Mouse (Mus musculus) limb, embryonic 11.5 days (tissue): ENCODE results near the gene Gm13694. TPM values are rescaled to one million over a fixed set of nuclear protein-coding genes. Genes with fewer than 3 reads are reported as not detected.
"Not testable (repeated sequence)": the region's sequence is repeated elsewhere in the genome, so short reads cannot be mapped to it uniquely, and the experiment has no call there.

Experiments used
- ATAC-seq: fragments of 200-750 bp; cut with Nextera tagmentation; 2 replicates; pipeline ENCODE4 v1.8.0; 2017; ENCODE audit warnings: low read depth; ENCODE audit not compliant: insufficient number of reproducible peaks, low FRiP score, low TSS enrichment
- DNase-seq: peaks from one replicate; pipeline ENCODE4 v3.0.0-alpha.2; 2015; ENCODE audit warnings: low spot score
- H3K27ac ChIP-seq: fragments of 300-500 bp; sonication (generic); replicated peaks from 2 replicates; pipeline ENCODE4 v1.5.1; 2014; ENCODE audit warnings: low read depth, mild to moderate bottlenecking, low read length
- H3K27me3 ChIP-seq: fragments of 300-500 bp; sonication (generic); 2 replicates; pipeline ENCODE4 v1.6.1; 2014; ENCODE audit warnings: mild to moderate bottlenecking, low read length, mixed read lengths; ENCODE audit not compliant: control insufficient read depth, insufficient read depth
- H3K36me3 ChIP-seq: fragments of 300-500 bp; sonication (generic); 2 replicates; pipeline ENCODE4 v1.6.1; 2014; ENCODE audit warnings: mild to moderate bottlenecking, low read length, moderate library complexity, mixed read lengths; ENCODE audit not compliant: control insufficient read depth, insufficient read depth
- H3K4me1 ChIP-seq: fragments of 300-500 bp; sonication (generic); 2 replicates; pipeline ENCODE4 v1.6.1; 2014; ENCODE audit warnings: low read length, mixed read lengths; ENCODE audit not compliant: control insufficient read depth, insufficient read depth
- H3K4me2 ChIP-seq: fragments of 300-500 bp; sonication (generic); 2 replicates; pipeline ENCODE4 v1.6.1; 2014; ENCODE audit warnings: low read depth, mild to moderate bottlenecking, moderate library complexity; ENCODE audit not compliant: severe bottlenecking
- H3K4me3 ChIP-seq: fragments of 300-500 bp; sonication (generic); 2 replicates; pipeline ENCODE4 v1.5.1; 2014; ENCODE audit warnings: low read depth, low read length
- H3K9ac ChIP-seq: fragments of 300-500 bp; sonication (generic); 2 replicates; pipeline ENCODE4 v1.6.1; 2014; ENCODE audit warnings: mild to moderate bottlenecking, low read length
- H3K9me3 ChIP-seq: fragments of 300-500 bp; sonication (generic); 2 replicates; pipeline ENCODE4 v1.6.1; 2016; ENCODE audit warnings: low read length; ENCODE audit not compliant: control insufficient read depth
- WGBS: fragments of 180-500 bp; shearing (Covaris S2); extraction: QIAGEN DNeasy Blood & Tissue Kit; methylation state at CpG from one replicate; pipeline ENCODE4 v1.1.7; 2014; 5-methylcytosine and 5-hydroxymethylcytosine counted together
- polyA plus RNA-seq: library from polyadenylated mRNA; unstranded; fragments of >200 nt; fragmentation: Nextera tagmentation; extraction: Ambion mirVana; gene quantifications from 2 replicates; pipeline ENCODE4 v1.2.1, GENCODE M21; 2014

Gene Gm13694
- not detected in 2 replicates for polyA plus RNA-seq

DNA sequence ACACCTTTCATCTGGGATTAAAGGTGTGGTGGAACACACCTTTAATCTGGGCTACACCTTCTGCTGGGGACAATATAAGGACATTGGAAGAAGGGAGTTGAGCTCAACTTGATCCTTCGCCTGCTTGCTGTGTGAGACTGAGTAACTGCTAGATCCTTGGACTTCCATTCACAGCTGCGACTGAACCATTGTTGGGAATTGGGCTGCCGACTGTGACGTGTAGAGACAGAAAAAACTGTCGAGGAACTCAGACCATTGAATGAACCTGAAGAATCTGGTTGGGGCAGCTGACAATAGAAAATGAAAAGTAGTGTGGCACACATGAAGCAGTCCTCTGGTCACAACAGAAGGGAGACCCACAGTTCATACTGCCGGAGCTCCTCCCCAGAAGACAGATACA is at the start of gene Gm13694:
TSS of gene Gm13694 (plus strand) at position 301 of the 400 bp plus-strand sequence.
- not testable (repeated sequence) for H3K4me3 ChIP-seq, H3K36me3 ChIP-seq, H3K9ac ChIP-seq, H3K9me3 ChIP-seq, H3K4me1 ChIP-seq, H3K27ac ChIP-seq, H3K4me2 ChIP-seq, ATAC-seq, H3K27me3 ChIP-seq, DNase-seq
- WGBS, result no CpG with 5 or more reads among the region's 6 CpGs

DNA sequence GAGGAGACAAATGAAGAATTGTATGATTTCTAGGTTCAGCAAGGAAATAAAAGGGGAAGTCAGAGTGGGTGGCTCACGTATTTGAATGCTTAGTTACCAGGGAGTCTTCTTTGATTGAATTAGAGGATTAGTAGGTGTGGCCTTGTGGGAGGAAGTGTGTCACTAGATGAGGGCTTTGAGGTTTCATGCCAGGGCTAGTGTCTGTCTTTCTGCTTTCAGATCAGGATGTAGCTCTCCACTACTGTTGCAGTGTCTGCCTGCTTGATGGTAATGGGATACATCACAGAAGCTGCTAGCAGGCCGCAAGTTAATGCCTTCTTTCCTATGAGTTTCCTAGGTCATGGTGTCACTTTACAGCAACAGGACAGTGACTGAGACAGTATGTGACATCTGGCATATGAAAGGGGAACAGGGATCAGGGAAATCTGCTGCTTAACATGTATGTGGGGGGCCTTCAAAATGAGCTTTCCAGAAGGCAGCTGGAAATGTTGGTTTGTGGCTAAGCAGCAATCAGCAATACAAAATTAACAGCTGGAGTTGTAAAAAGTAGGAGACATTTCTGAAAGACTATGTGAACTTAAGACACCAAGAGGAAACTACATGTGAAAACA is 49.1 kb upstream of the Gm13694 start:
- H3K27me3 ChIP-seq, result no peaks in the 10 kb centered on the region
- 0 out of 2 replicates have a peak, but pooled peaks cover 3% of the 10 kb centered on the region for H3K4me1 ChIP-seq
- H3K36me3 ChIP-seq, result no peaks in the 10 kb centered on the region
- H3K27ac ChIP-seq, result no peak overlapping the region
- H3K9ac ChIP-seq, result no peak overlapping the region
- ATAC-seq, result no peak
- 50% methylated on average over 2 of the region's 2 CpGs for WGBS
- no peaks in the 10 kb centered on the region for H3K9me3 ChIP-seq
- no peak overlapping the region for H3K4me3 ChIP-seq
- no peak overlapping the region for H3K4me2 ChIP-seq
- DNase-seq, result no peak

DNA sequence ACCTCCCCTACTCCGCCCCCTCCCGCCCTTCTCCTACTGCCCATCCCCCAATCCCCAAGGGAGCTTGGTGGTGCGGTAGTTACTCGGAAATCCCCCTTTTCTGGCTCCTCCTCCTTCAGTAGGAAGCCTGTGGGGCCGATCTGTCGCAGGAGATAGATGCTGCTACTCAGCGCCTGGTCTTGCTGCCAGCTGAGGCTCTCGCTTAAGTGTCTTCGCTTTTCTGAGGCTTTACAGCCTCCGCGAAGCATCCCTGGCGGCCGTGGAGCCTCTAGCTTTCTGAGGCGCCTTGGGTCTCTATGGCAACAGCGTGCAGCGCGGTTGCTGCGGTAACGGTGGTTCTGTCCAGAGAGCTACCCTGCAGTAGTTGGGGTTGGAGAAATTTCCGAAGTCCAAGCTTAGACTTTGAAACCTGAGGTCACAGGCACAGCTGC is 37.8 kb upstream of the Gm13694 start, which contains the start of gene Zswim2:
TSS of gene Zswim2 (minus strand) at position 298 of the 431 bp plus-strand sequence.
- H3K9me3 ChIP-seq, result no peaks in the 10 kb centered on the region
- H3K4me3 ChIP-seq, result 0 out of 2 replicates have a peak within 1 kb of the TSS, but pooled peaks have one; percentile 9
- H3K27me3 ChIP-seq, result no peaks in the 10 kb centered on the region
- no peaks in the 10 kb centered on the region for H3K4me1 ChIP-seq
- WGBS, result under 1% methylated on average over 20 of the region's 20 CpGs
- H3K4me2 ChIP-seq, result peak within 1 kb of the TSS; percentile 51; the same call in 1 of the 2 replicates
- no peak within 1 kb of the TSS for H3K27ac ChIP-seq
- ATAC-seq, result peak; percentile 93
- no peaks in the 10 kb centered on the region for H3K36me3 ChIP-seq
- H3K9ac ChIP-seq, result no peak within 1 kb of the TSS
- DNase-seq, result peak; percentile 81

DNA sequence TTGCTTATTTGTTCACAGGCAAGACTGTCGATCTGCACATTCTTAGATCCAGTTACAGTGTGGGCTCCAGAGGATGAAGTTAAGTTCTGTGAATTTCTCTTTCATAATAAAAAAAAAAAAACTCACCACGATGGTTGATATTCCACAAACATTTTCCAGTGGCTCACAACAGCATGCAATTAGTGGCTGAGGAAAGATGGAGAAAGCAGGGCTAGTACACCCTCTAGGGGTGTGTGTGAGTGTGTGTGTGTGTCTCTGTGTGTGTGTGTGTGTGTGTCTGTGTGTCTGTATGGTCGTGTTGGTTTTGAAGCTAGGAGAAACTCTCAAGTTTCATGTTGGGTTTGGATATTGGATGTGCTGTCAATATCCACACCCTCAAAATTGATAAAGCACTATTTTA is 37.4 kb upstream of the Gm13694 start:
- WGBS, result 54% methylated on average over 3 of the region's 3 CpGs
- Histone ChIP-seq H3K4me2 (peak overlapping the region; percentile 51; the same call in 1 of the 2 replicates), H3K27me3 (no peaks in the 10 kb centered on the region), H3K4me3 (no peak overlapping the region), H3K4me1 (no peaks in the 10 kb centered on the region), H3K27ac (no peak overlapping the region), H3K9ac (no peak overlapping the region), H3K9me3 (no peaks in the 10 kb centered on the region), H3K36me3 (no peaks in the 10 kb centered on the region)
- DNase-seq (no peak), ATAC-seq (peak; percentile 42; the same call in 1 of the 2 replicates)

DNA sequence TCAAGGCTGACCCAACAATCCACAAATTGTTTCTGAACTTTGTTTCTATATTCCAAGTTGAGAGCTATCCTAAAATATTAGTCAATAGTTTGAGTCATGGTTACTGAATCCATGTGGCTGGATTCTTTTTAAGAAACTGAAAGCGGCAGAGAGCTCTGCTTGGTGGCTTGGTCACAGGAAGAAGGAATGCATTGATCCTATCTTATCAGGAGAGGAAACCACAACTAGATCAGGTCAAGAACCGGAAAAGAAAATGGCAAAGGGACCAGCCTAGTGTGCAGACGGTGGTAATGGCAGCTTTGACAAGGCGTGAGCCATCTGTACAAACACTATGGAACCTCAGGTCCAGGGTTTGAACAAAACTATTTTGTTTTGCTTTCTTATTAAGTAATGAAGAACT is 36.9 kb upstream of the Gm13694 start:
- Histone ChIP-seq H3K4me2 (no peak overlapping the region), H3K4me1 (no peaks in the 10 kb centered on the region), H3K9me3 (no peaks in the 10 kb centered on the region), H3K4me3 (no peak overlapping the region), H3K36me3 (no peaks in the 10 kb centered on the region), H3K9ac (no peak overlapping the region), H3K27me3 (no peaks in the 10 kb centered on the region), H3K27ac (no peak overlapping the region)
- ATAC-seq (no peak), DNase-seq (no peak)
- 78% methylated on average over 4 of the region's 4 CpGs for WGBS

DNA sequence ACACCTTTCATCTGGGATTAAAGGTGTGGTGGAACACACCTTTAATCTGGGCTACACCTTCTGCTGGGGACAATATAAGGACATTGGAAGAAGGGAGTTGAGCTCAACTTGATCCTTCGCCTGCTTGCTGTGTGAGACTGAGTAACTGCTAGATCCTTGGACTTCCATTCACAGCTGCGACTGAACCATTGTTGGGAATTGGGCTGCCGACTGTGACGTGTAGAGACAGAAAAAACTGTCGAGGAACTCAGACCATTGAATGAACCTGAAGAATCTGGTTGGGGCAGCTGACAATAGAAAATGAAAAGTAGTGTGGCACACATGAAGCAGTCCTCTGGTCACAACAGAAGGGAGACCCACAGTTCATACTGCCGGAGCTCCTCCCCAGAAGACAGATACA is 23.3 kb upstream of the Gm13694 start, which contains the start of gene Gm13698:
TSS of gene Gm13698 (plus strand) at position 301 of the 400 bp plus-strand sequence.
- no CpG with 5 or more reads among the region's 6 CpGs for WGBS
- H3K27me3 ChIP-seq, H3K4me2 ChIP-seq, H3K27ac ChIP-seq, H3K4me1 ChIP-seq, H3K9me3 ChIP-seq, DNase-seq, H3K9ac ChIP-seq, H3K4me3 ChIP-seq, H3K36me3 ChIP-seq, ATAC-seq: not testable (repeated sequence)

DNA sequence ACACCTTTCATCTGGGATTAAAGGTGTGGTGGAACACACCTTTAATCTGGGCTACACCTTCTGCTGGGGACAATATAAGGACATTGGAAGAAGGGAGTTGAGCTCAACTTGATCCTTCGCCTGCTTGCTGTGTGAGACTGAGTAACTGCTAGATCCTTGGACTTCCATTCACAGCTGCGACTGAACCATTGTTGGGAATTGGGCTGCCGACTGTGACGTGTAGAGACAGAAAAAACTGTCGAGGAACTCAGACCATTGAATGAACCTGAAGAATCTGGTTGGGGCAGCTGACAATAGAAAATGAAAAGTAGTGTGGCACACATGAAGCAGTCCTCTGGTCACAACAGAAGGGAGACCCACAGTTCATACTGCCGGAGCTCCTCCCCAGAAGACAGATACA is 17.5 kb upstream of the Gm13694 start, which contains the start of gene Gm13693:
TSS of gene Gm13693 (plus strand) at position 301 of the 400 bp plus-strand sequence.
- H3K36me3 ChIP-seq, H3K4me1 ChIP-seq, H3K4me2 ChIP-seq, H3K27me3 ChIP-seq, H3K27ac ChIP-seq, H3K9ac ChIP-seq, DNase-seq, H3K9me3 ChIP-seq, H3K4me3 ChIP-seq, ATAC-seq: not testable (repeated sequence)
- no CpG with 5 or more reads among the region's 6 CpGs for WGBS

DNA sequence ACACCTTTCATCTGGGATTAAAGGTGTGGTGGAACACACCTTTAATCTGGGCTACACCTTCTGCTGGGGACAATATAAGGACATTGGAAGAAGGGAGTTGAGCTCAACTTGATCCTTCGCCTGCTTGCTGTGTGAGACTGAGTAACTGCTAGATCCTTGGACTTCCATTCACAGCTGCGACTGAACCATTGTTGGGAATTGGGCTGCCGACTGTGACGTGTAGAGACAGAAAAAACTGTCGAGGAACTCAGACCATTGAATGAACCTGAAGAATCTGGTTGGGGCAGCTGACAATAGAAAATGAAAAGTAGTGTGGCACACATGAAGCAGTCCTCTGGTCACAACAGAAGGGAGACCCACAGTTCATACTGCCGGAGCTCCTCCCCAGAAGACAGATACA is 11.7 kb upstream of the Gm13694 start, which contains the start of gene Gm13695:
TSS of gene Gm13695 (plus strand) at position 301 of the 400 bp plus-strand sequence.
- not testable (repeated sequence) for H3K9ac ChIP-seq, DNase-seq, H3K4me2 ChIP-seq, H3K9me3 ChIP-seq, H3K36me3 ChIP-seq, H3K4me1 ChIP-seq, ATAC-seq, H3K27me3 ChIP-seq, H3K27ac ChIP-seq, H3K4me3 ChIP-seq
- WGBS, result no CpG with 5 or more reads among the region's 6 CpGs
